Mouse (Mus musculus): ENCODE results near the gene Rps11.
"Not testable (repeated sequence)": the region's sequence is repeated elsewhere in the genome, so short reads cannot be mapped to it uniquely, and the experiment has no call there.

DNA sequence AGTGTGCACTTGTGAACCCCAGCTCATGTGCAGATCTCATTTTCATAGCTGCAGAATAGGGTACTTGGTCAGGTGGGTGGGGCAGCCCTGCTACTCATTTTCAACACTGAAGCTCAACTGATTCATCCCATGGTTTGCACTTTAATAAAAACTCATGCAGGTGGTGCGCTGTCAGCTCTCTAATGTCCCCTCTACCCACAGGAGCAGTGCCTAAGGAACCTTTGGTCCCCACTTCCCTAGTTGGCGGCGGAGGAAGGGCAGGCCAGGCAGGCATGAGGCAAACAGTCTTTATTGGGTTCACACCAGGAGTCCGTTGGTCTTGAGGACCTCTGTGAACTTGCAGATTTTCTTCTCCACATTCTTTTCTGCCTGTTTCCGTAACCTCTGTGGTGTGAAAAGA lies 1.4 kb upstream of the Rps11 start:
- TF ChIP-seq TCF12 (IDR thresholded peaks at IDR 0.05; ENCODE audit: insufficient read depth, poor library complexity, severe bottlenecking); POLR2AphosphoS2 (IDR thresholded peaks at IDR 0.05; ENCODE audit: insufficient read length, low read depth): not testable (repeated sequence)

Data from myocyte (in vitro differentiated cells).